Mouse (Mus musculus) liver, embryonic 16.5 days (tissue): ENCODE results near the gene Psma5. TPM values are rescaled to one million over a fixed set of nuclear protein-coding genes. Genes with fewer than 3 reads are reported as not detected.

Experiments
- ATAC-seq: fragments of 200-750 bp; cut with Nextera tagmentation; 2 replicates; pipeline ENCODE4 v1.8.0; 2017; ENCODE audit warnings: low read depth, mild to moderate bottlenecking, moderate number of reproducible peaks, moderate library complexity
- H3K27ac ChIP-seq: fragments of 300-500 bp; sonication (generic); 2 replicates; pipeline ENCODE4 v1.5.1; 2014; ENCODE audit warnings: mild to moderate bottlenecking, low read length
- H3K27me3 ChIP-seq: fragments of 300-500 bp; sonication (generic); 2 replicates; pipeline ENCODE4 v1.6.1; 2014; ENCODE audit warnings: low read depth, low read length, mixed read lengths; ENCODE audit not compliant: control insufficient read depth, insufficient read depth
- H3K36me3 ChIP-seq: fragments of 300-500 bp; sonication (generic); 2 replicates; pipeline ENCODE4 v1.6.1; 2014; ENCODE audit warnings: mild to moderate bottlenecking; ENCODE audit not compliant: control insufficient read depth, insufficient read depth
- H3K4me1 ChIP-seq: fragments of 300-500 bp; sonication (generic); 2 replicates; pipeline ENCODE4 v1.6.1; 2014; ENCODE audit warnings: low read depth, low read length, mixed read lengths; ENCODE audit not compliant: control insufficient read depth
- H3K4me2 ChIP-seq: fragments of 300-500 bp; sonication (generic); 2 replicates; pipeline ENCODE4 v1.6.1; 2014; ENCODE audit warnings: low read depth, low read length, mixed read lengths
- H3K4me3 ChIP-seq: fragments of 300-500 bp; sonication (generic); 2 replicates; pipeline ENCODE4 v1.5.1; 2014; ENCODE audit warnings: low read depth, mild to moderate bottlenecking, low read length
- H3K9ac ChIP-seq: fragments of 300-500 bp; sonication (generic); 2 replicates; pipeline ENCODE4 v1.6.1; 2014; ENCODE audit warnings: low read depth, low read length
- H3K9me3 ChIP-seq: fragments of 300-500 bp; sonication (generic); replicated peaks from 2 replicates; pipeline ENCODE4 v1.6.1; 2016; ENCODE audit warnings: low read length; ENCODE audit not compliant: control insufficient read depth
- WGBS: fragments of 180-500 bp; shearing (Covaris S2); extraction: QIAGEN DNeasy Blood & Tissue Kit; methylation state at CpG from one replicate; pipeline ENCODE4 v1.1.7; 2014; ENCODE audit not compliant: insufficient replicate concordance; 5-methylcytosine and 5-hydroxymethylcytosine counted together
- polyA plus RNA-seq: library from polyadenylated mRNA; unstranded; fragments of >200 nt; fragmentation: Nextera tagmentation; extraction: Ambion mirVana; gene quantifications from 2 replicates; pipeline ENCODE4 v1.2.1, GENCODE M21; 2015

The Psma5 gene
- polyA plus RNA-seq, 1 experiment from 2014 or later, result 126 TPM

- Histone ChIP-seq H3K4me3 (no peak overlapping the region), H3K27me3 (peaks cover 30% of the 10 kb centered on the region), H3K4me1 (peaks cover 21% of the 10 kb centered on the region), H3K4me2 (0 out of 2 replicates have a peak overlapping the region, but pooled peaks have one; percentile 19), H3K9me3 (no peaks in the 10 kb centered on the region), H3K9ac (no peak overlapping the region), H3K27ac (0 out of 2 replicates have a peak overlapping the region, but pooled peaks have one; percentile 11), H3K36me3 (no peaks in the 10 kb centered on the region)
- WGBS, result 46% methylated on average over 14 of the region's 14 CpGs
- no peak for ATAC-seq
These were observed 30.1 kb downstream of the Psma5 start for GRCm38 (mm10) chr3:108286671-108287439.

- Histone ChIP-seq H3K4me2 (no peak overlapping the region), H3K4me1 (peaks cover 14% of the 10 kb centered on the region), H3K9ac (no peak overlapping the region), H3K36me3 (no peaks in the 10 kb centered on the region), H3K4me3 (no peak overlapping the region), H3K27ac (peak overlapping the region; percentile 9), H3K27me3 (peaks cover 28% of the 10 kb centered on the region), H3K9me3 (no peaks in the 10 kb centered on the region)
- 62% methylated on average over 17 of the region's 17 CpGs for WGBS
- peak; percentile 36 for ATAC-seq
These were observed 31.4 kb downstream of the Psma5 start for GRCm38 (mm10) chr3:108287811-108288805.

GRCm38 (mm10) chr3:108289311-108290130 is 32.8 kb downstream of the Psma5 start:
- H3K27ac ChIP-seq, result no peak overlapping the region
- H3K4me3 ChIP-seq, result no peak overlapping the region
- no peaks in the 10 kb centered on the region for H3K9me3 ChIP-seq
- H3K4me2 ChIP-seq, result no peak overlapping the region
- ATAC-seq, result no peak; the same call in 1 of the 2 replicates
- peaks cover 11% of the 10 kb centered on the region for H3K4me1 ChIP-seq
- H3K27me3 ChIP-seq, result peaks cover 14% of the 10 kb centered on the region
- no peak overlapping the region for H3K9ac ChIP-seq
- 53% methylated on average over 13 of the region's 13 CpGs for WGBS
- no peaks in the 10 kb centered on the region for H3K36me3 ChIP-seq

- Histone ChIP-seq H3K27me3 (no peaks in the 10 kb centered on the region), H3K9me3 (no peaks in the 10 kb centered on the region), H3K4me2 (no peak overlapping the region), H3K27ac (no peak overlapping the region), H3K4me1 (peaks cover 28% of the 10 kb centered on the region), H3K4me3 (no peak overlapping the region), H3K9ac (no peak overlapping the region), H3K36me3 (no peaks in the 10 kb centered on the region)
- ATAC-seq, result no peak
- WGBS, result 65% methylated on average over 17 of the region's 17 CpGs
These were observed 34.5 kb downstream of the Psma5 start for GRCm38 (mm10) chr3:108291036-108291799.

GRCm38 (mm10) chr3:108294398-108294797 is 37.7 kb downstream of the Psma5 start:
- H3K27me3 ChIP-seq, result no peaks in the 10 kb centered on the region
- ATAC-seq, result no peak
- no peak overlapping the region for H3K4me2 ChIP-seq
- WGBS, result 7% methylated on average over 2 of the region's 2 CpGs
- H3K4me3 ChIP-seq, result no peak overlapping the region
- H3K9me3 ChIP-seq, result no peaks in the 10 kb centered on the region
- no peak overlapping the region for H3K9ac ChIP-seq
- no peaks in the 10 kb centered on the region for H3K36me3 ChIP-seq
- H3K27ac ChIP-seq, result no peak overlapping the region
- peaks cover 43% of the 10 kb centered on the region for H3K4me1 ChIP-seq

GRCm38 (mm10) chr3:108295379-108296219 is 38.9 kb downstream of the Psma5 start:
- no peak for ATAC-seq
- H3K27me3 ChIP-seq, result no peaks in the 10 kb centered on the region
- 25% methylated on average over 14 of the region's 14 CpGs for WGBS
- H3K27ac ChIP-seq, result peak overlapping the region; percentile 36
- no peak overlapping the region for H3K9ac ChIP-seq
- peaks cover 43% of the 10 kb centered on the region for H3K4me1 ChIP-seq
- H3K9me3 ChIP-seq, result no peaks in the 10 kb centered on the region
- peak overlapping the region; percentile 54 for H3K4me2 ChIP-seq
- peak overlapping the region; percentile 19 for H3K4me3 ChIP-seq
- H3K36me3 ChIP-seq, result no peaks in the 10 kb centered on the region

- H3K9me3 ChIP-seq, result no peaks in the 10 kb centered on the region
- H3K27ac ChIP-seq, result peak overlapping the region; percentile 36
- H3K4me3 ChIP-seq, result peak overlapping the region; percentile 19
- H3K4me1 ChIP-seq, result peaks cover 43% of the 10 kb centered on the region
- H3K27me3 ChIP-seq, result no peaks in the 10 kb centered on the region
- H3K4me2 ChIP-seq, result peak overlapping the region; percentile 54
- H3K9ac ChIP-seq, result no peak overlapping the region
- ATAC-seq, result peak; percentile 63
- WGBS, result 9% methylated on average over 14 of the region's 14 CpGs
- no peaks in the 10 kb centered on the region for H3K36me3 ChIP-seq
These were observed 39.7 kb downstream of the Psma5 start for GRCm38 (mm10) chr3:108296220-108297049.
